Mouse (Mus musculus): ENCODE data around the gene Slc16a12. TPM values are rescaled to one million over a fixed set of nuclear protein-coding genes. Genes with fewer than 3 reads are reported as not detected.

Gene Slc16a12
- polyA plus RNA-seq, 1 experiment from 2014 or later, result 19.1 TPM

DNA sequence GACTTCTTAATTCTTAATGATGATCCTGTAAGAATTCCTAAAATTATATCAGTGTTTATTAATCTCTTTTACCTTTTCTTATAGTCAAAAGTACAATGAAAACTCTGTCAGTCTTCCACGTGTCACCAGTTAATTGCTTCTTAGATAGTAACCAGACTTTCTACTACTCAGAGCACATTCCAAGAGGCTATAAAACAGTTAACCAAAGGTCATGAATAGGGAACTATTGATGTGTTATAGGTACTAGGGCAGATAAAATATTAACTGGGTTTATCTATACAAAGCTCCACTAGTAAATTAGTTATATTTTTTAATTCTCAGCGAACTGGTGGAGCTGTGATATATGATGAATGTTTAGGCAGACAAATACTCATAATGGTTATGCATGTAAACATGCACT lies 119.6 kb downstream of the Slc16a12 start:
- 63% methylated on average over 2 of the region's 2 CpGs for WGBS
- Histone ChIP-seq H3K4me1 (ENCODE audit: insufficient read depth, low read length) (no peaks in the 10 kb centered on the region), H3K4me3 (ENCODE audit: low read length) (no peak overlapping the region), H3K9me3 (ENCODE audit: low read length) (no peaks in the 10 kb centered on the region), H3K36me3 (ENCODE audit: insufficient read depth, low read length) (no peaks in the 10 kb centered on the region), H3K9ac (replicated peaks; ENCODE audit: low read length) (no peak overlapping the region), H3K4me2 (replicated peaks; ENCODE audit: low read depth, low read length) (no peak overlapping the region), H3K27me3 (ENCODE audit: insufficient read depth, low read length) (no peaks in the 10 kb centered on the region), H3K27ac (ENCODE audit: low read length) (no peak overlapping the region)
- ATAC-seq (ENCODE audit: low FRiP score, low TSS enrichment), result no peak

GRCm38 (mm10) chr19:34624663-34625062 lies 122.4 kb downstream of the Slc16a12 start:
- H3K9ac ChIP-seq (replicated peaks; ENCODE audit: low read length), result no peak overlapping the region
- H3K4me2 ChIP-seq (replicated peaks; ENCODE audit: low read depth, low read length), result no peak overlapping the region
- no peak overlapping the region for H3K27ac ChIP-seq (ENCODE audit: low read length)
- no peak overlapping the region for H3K4me3 ChIP-seq (ENCODE audit: low read length)
- no peaks in the 10 kb centered on the region for H3K36me3 ChIP-seq (ENCODE audit: insufficient read depth, low read length)
- ATAC-seq (ENCODE audit: low FRiP score, low TSS enrichment), result no peak
- WGBS, result 79% methylated on average over 4 of the region's 4 CpGs
- no peaks in the 10 kb centered on the region for H3K4me1 ChIP-seq (ENCODE audit: insufficient read depth, low read length)
- no peaks in the 10 kb centered on the region for H3K27me3 ChIP-seq (ENCODE audit: insufficient read depth, low read length)
- no peaks in the 10 kb centered on the region for H3K9me3 ChIP-seq (ENCODE audit: low read length)

GRCm38 (mm10) chr19:34623781-34624180 lies 123.3 kb downstream of the Slc16a12 start:
- no peak overlapping the region for H3K4me2 ChIP-seq (replicated peaks; ENCODE audit: low read depth, low read length)
- H3K36me3 ChIP-seq (ENCODE audit: insufficient read depth, low read length), result no peaks in the 10 kb centered on the region
- 89% methylated on average over 6 of the region's 6 CpGs for WGBS
- H3K9ac ChIP-seq (replicated peaks; ENCODE audit: low read length), result no peak overlapping the region
- H3K27ac ChIP-seq (ENCODE audit: low read length), result no peak overlapping the region
- no peak for ATAC-seq (ENCODE audit: low FRiP score, low TSS enrichment)
- H3K9me3 ChIP-seq (ENCODE audit: low read length), result no peaks in the 10 kb centered on the region
- H3K4me1 ChIP-seq (ENCODE audit: insufficient read depth, low read length), result no peaks in the 10 kb centered on the region
- H3K27me3 ChIP-seq (ENCODE audit: insufficient read depth, low read length), result no peaks in the 10 kb centered on the region
- no peak overlapping the region for H3K4me3 ChIP-seq (ENCODE audit: low read length)

GRCm38 (mm10) chr19:34620871-34621270 lies 126.2 kb downstream of the Slc16a12 start:
- Histone ChIP-seq H3K9me3 (ENCODE audit: low read length) (no peaks in the 10 kb centered on the region), H3K27me3 (ENCODE audit: insufficient read depth, low read length) (no peaks in the 10 kb centered on the region), H3K27ac (ENCODE audit: low read length) (no peak overlapping the region), H3K4me1 (ENCODE audit: insufficient read depth, low read length) (no peaks in the 10 kb centered on the region), H3K36me3 (ENCODE audit: insufficient read depth, low read length) (no peaks in the 10 kb centered on the region), H3K4me2 (replicated peaks; ENCODE audit: low read depth, low read length) (no peak overlapping the region), H3K9ac (replicated peaks; ENCODE audit: low read length) (no peak overlapping the region), H3K4me3 (ENCODE audit: low read length) (no peak overlapping the region)
- no peak for ATAC-seq (ENCODE audit: low FRiP score, low TSS enrichment)
- 92% methylated on average over 5 of the region's 5 CpGs for WGBS

Small RNA genes lying within 50 kb of the gene (microRNA-seq; reads per million reads assigned to microRNA genes)
- not detected for gene Gm27476

Other genes starting within 250 kb of the Slc16a12 start
- 36.0 TPM in 2 replicates for gene Lipa, start 219.8 kb downstream of the Slc16a12 start, polyA plus RNA-seq (2015; fragmentation: Nextera tagmentation; extraction: Ambion mirVana)
- gene Ifit2, start 196.6 kb downstream of the Slc16a12 start, polyA plus RNA-seq (2015; fragmentation: Nextera tagmentation; extraction: Ambion mirVana), result 11.5 and 11.8 TPM in 2 replicates
- gene Ifit3, start 163.8 kb downstream of the Slc16a12 start, polyA plus RNA-seq (2015; fragmentation: Nextera tagmentation; extraction: Ambion mirVana), result 2.8 and 3.8 TPM in 2 replicates
- 0.16 and 0.18 TPM in 2 replicates for gene Ifit1bl1, start 145.3 kb downstream of the Slc16a12 start, polyA plus RNA-seq (2015; fragmentation: Nextera tagmentation; extraction: Ambion mirVana)
- gene Ifit3b, start 139.3 kb downstream of the Slc16a12 start, polyA plus RNA-seq (2015; fragmentation: Nextera tagmentation; extraction: Ambion mirVana), result 1.1 and 1.8 TPM in 2 replicates
- gene Ifit1bl2, start 106.5 kb downstream of the Slc16a12 start, polyA plus RNA-seq (2015; fragmentation: Nextera tagmentation; extraction: Ambion mirVana), result 0.10 and 0.33 TPM in 2 replicates
- gene Ifit1, start 106.4 kb downstream of the Slc16a12 start, polyA plus RNA-seq (2015; fragmentation: Nextera tagmentation; extraction: Ambion mirVana), result 0.28 and 0.51 TPM in 2 replicates
- gene Pank1, start 132.2 kb upstream of the Slc16a12 start, polyA plus RNA-seq (2015; fragmentation: Nextera tagmentation; extraction: Ambion mirVana), result 7.4 and 7.8 TPM in 2 replicates
- 61.2 and 61.5 TPM in 2 replicates for gene Kif20b, start 175.1 kb upstream of the Slc16a12 start, polyA plus RNA-seq (2015; fragmentation: Nextera tagmentation; extraction: Ambion mirVana)